Mouse (Mus musculus): ENCODE data around the gene Hoxa6.

- TF ChIP-seq USF1 (IDR thresholded peaks at IDR 0.05; ENCODE audit: low read depth) (peak; percentile 99), CTCF (IDR thresholded peaks at IDR 0.05; ENCODE audit: control insufficient read depth, insufficient read depth, insufficient read length) (no peak), FOSL1 (IDR thresholded peaks at IDR 0.05; ENCODE audit: insufficient read depth, low read length, poor library complexity, severe bottlenecking) (no peak), MYOG (IDR thresholded peaks at IDR 0.05; ENCODE audit: control insufficient read depth, extremely low read depth, insufficient read length) (no peak)
Observed at GRCm38 (mm10) chr6:52225612-52226568, 17.4 kb upstream of the Hoxa6 start.
